Mouse (Mus musculus) brain, embryonic 18.5 days (tissue): ENCODE data around the gene Lctl.

ENCODE experiments used
- DNase-seq: peaks from one replicate; pipeline ENCODE4 v3.0.0-alpha.2; 2012; ENCODE audit warnings: low read depth, low spot score

Gene Lctl

DNA sequence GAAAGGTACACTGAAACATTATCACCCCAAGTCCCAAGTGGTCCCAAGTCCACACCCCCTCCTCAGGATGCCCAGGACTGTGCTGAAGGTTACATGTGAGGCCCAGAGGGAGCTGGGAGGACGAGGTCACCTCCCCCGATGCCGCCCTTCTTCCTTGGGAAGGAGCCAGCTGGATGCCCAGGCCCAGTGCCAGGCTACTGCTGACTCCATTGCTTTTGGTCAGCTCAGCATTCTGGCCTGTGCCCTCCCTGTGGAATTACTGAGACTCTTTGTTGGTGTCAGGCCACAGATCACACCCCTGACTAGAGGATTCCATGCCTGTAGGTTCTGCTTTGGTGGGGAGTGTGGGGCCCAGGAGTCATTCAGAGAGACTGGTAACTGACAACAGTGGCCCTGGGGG, at the start of gene Lctl:
Gene Lctl (plus strand): TSS at position 272 of the 400 bp plus-strand sequence.
- no peak for DNase-seq

DNA sequence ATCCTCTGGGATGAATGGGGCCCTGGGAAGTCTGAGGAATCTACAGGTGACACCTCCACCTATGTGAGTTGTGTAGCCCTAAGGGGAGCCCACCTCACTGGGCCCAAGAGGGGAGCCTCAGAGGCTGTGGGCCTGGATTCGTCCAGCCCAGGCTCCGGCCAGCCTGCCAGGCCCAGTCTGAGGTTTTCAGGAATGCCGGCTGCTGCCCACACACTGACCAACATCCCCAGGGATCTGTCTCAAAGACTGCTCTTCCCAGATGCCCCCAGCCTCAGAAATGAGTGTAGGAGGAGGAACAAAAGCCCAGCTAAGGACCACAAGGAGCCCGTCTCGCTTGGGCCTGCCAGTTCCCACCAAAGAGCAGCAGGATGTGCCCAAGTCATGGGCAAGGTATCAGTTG, 49.2 kb upstream of the Lctl start:
- no peak for DNase-seq

DNA sequence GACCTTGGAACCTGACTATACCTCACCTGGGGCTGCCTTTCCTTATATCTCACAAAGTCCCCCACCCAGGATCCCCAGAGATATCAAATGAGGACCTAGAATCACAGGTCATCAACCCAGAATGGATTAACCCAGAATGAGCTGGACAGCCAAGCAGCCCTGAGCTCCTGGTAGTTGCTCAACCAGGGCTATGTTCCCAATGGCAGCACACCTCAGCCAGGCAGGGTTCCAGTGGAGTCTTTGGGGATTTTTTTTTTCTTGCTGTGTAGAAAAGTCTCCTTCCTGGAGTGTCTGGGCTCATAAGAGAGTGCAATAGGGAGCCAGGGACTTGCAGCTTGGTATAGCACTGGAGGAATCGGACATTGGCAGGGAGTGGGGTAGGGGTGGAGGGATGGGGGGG, 48.4 kb upstream of the Lctl start:
- no peak for DNase-seq

DNA sequence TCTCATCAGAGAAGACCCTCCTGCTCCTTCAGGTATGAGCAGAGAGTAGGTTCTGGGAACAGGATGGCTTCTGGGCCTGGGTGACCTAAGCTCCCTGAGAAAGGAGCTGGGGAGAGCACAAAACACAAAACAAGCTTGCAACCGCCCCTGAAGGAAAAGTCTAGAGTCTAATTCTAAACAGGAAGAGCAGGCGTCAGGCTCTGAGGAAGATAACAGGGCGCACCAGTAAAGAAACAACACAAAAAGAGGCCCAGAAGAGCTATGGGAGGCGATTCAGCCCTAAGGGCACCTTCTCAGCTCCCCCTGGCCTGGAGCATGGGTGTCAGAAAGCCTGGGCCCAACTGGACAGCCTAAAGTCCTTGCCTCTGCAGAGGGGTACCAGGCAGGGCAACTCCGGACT, 47.8 kb upstream of the Lctl start:
- no peak for DNase-seq

- no peak for DNase-seq
These were observed 46.3 kb upstream of the Lctl start for GRCm38 (mm10) chr9:64070674-64071073.

DNA sequence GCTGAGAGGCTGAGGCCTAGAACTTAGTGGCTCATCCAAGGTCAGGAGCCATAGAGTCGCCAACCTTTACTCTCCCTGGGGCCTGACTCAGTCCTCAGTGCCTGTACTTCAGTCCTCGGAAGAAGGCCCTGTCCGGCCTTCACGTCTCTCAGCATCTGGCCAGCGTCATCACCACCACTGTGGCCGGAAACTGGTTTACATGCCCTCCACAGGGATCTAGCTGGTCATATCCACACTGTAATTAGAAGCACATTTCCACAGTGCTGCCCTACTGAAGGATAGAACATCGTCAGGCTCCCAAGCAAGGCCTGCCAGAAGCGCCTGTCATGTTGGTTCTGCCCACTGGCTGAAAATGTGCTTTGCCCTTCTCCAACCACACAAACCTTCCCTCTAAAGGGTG, 42.1 kb upstream of the Lctl start:
- DNase-seq, result no peak

DNA sequence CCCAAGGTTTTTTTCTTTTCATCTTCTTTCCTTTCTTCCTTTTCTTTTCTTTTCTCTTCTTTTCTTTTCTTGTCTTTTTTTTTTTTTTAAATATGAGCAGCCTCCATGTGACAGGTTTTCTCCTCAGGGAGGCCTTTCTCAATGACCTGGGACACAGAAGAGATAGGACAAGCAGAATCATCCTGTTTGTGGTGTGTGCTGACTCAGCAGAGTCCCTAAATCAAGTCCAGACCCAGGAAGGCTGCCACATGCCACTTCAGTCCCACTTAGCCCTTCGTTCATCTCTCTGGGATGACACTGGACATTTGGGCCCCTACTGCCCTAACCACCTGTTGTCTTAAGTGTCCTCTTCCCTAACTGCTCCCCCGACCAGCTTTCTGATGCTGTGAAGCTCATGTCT, 40.5 kb upstream of the Lctl start:
- DNase-seq, result no peak

- DNase-seq, result no peak
These were observed 38.6 kb upstream of the Lctl start for GRCm38 (mm10) chr9:64078386-64078792.

DNA sequence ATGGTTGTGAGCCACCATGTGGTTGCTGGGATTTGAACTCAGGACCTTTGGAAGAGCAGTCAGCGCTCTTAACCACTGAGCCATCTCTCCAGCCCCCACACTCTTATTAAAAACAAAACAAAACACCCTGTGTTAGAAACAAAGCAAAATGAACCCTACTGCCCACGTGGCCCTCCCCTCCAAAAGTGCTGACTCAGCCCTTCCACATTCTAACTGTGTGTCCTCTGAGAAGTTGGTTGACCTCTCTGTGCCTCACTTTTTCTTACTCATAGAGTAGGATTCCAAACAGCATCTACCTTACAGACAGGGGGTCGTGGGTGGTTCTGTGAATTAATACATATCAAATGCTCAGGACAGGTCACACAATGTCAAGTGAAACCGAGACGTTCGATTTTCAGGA, 37.0 kb upstream of the Lctl start:
- DNase-seq, result no peak

- no peak for DNase-seq
These were observed 32.7 kb upstream of the Lctl start for GRCm38 (mm10) chr9:64084231-64084630.

DNA sequence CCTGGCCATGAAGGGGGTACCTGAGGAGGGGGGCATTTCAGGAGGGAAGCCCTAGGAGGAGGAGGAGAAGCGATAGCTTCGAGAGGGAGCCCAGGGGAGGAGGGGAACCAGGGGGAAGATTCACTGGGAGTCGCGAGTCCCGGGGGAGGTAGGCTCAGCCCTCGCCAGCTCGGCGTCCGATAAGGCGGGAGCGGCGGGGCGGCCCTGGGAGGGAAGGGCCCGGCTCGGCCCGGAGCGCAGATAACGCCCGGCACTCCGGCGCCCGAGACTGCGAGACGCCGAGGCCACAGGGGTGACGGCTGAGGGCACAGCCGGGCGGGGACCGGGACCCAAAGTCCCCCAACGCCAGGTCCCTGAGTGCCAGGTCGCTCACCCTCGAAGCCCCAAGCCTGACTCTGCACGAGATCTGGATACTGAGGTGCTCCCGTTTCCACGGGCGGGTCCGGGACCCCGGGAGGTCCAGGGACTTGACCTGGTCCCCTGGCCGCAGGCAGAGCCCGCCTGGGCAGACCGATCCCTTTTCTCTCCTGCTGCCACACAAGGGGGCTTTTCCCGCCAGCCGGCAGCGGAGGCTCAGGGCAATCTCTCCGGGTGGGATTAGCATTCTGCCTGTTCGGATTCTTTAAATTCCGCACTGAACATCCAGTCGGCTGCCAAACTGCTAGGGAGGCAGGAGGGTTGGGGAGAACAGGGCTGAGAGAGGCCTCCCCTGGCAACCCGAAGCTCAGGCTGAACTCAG, 32.1 kb upstream of the Lctl start:
- DNase-seq, result no peak

GRCm38 (mm10) chr9:64085976-64086375, 31.0 kb upstream of the Lctl start:
- no peak for DNase-seq

DNA sequence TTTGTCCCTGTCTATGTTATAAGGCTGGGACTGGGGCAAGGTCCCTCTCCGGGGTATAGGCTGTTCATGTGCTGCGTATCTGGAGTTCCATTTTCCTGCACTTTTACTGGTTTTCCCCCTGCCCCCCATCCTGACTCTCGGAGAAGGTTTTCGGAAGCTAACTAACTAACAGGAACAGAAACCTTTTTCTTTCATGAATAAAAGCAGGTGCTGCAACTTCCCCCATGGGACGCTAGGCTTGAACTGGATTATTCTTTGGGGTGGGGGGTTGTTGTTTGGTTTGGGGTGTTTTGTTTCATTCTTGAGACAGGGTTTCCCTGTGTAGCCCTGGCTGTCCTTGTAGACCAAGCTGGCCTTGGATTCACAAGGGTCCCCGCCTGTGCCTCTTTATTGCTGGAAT, 30.4 kb upstream of the Lctl start:
- no peak for DNase-seq

DNA sequence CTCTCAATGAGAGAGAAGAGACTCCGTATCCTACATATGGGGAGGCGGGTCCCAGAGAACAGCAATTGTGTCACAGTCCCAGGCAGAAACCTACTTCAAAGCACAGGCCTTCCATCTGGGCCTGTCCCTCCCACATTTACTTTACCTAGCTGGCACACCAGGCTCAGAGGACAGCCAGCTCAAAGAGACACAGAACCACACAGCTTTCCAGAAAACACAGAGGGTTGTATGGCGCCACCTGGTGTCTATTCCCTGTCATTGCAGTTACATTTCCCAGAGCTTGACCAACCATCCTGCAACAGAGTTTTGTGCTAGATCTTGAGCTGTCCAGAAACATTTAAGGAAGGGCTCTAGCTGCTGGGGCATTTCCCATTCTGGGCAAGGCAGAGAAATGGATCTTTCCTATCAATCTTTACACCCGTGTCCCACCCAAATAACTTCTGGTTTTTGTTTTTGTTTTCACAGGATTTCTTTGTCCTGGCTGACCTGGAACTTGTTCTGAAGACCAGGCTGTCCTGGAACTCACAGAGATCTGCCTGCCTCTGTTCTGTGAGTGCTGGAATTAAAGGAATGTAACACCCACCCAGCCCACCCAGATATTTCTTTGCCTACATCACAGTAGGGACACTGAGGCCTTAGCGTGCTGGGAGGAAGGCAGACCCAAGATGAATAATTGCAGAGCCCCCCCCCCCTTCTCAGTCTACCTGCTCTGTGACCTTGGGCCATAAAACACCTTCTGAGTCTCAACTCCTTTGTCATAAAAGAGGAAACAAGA, 29.3 kb upstream of the Lctl start:
- DNase-seq, result peak; percentile 26

DNA sequence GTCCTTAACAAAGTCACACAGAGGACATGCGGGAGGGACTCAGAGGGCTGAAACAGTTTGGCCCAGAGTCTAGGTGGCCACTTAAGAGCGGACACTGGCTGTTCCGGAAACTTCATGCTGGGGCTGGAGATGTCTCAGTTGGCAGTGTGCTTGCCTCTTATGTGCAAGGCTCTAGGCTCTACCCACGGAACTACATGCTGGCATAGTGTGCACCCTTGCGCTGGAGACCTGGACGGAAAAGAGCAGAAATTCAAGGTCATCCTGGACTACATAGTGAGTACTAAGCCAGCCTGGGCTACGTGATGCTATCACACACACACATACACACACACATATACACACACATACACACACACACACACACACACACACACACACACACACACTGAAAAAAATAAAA, 28.6 kb upstream of the Lctl start:
- no peak for DNase-seq

DNA sequence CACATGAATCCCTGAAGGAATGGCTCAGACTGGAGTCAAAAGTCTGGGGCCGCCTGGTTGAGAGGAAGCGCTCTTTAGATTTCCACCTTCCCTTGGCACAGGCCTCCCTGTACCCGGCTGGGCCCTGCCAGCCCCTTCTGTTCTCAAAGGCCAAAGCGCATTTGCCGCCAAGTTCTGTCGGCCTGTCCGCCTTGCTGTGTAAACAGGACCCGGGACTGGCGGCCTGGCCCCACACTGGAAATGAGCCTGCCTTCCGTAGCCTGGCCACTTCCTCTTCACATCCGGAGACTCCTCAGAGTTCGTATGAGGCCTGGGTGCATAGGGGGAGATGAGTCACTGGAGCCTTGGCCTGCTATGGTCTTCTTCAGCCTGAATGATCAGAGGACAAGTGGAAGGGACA, 27.9 kb upstream of the Lctl start:
- DNase-seq, result no peak

DNA sequence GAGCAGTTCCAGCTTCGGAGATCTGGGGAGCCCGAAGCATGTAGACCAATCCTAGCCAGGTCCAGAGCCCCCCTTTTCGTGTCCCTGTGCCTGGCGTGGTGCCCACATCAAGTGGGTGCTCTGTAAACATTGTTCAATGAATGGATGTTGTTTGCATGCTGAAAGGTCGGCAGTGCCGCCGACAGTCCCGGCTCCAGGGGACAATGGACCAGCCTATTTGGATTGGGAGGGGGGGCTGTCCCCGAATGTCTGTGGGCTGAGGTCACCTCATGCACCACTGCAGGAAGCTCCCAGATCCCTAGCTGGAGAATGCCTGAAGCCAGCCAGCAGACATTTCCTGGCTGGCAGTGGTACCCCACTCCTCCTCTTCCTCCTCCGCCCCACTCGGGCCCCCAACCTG, 22.9 kb upstream of the Lctl start:
- no peak for DNase-seq

DNA sequence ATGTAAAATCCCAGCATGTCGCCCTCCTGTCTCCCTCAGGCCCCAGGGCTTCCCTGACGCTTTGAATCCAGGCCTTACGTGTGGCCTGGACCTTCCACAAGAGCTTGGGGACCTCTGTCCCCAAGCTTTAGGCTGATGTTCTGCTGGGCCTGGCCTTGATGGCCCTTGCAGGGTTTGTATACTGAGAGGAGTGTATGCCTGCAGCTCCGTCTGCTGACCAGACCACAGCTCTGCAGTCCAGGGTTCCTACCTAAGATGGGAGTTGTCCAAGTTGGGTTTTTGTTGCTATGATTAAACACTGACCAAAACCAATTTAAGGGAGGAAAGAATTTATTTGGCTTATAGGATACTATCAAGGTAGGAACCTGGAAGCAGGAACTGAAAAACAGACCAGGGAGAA, 18.7 kb upstream of the Lctl start:
- no peak for DNase-seq

DNA sequence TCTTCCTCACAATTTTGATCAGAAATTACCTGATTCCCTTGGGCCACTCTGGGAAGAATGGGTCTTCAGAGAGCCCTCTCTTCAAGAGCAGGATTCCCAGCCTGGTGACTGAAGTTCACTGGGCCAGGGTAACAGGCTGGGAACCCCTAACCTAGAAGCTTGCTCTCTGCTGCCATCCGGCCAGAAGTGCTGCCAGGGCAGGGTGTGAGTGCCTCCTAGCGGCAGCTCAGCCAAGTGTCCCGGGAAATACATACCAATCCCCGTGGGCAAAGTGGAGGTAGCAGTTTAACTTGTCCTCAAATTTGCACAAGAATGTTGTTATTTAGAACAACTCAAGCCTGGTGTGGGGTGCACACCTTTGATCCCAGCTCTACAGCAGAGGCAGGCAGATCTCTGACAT, 16.5 kb upstream of the Lctl start:
- no peak for DNase-seq

DNA sequence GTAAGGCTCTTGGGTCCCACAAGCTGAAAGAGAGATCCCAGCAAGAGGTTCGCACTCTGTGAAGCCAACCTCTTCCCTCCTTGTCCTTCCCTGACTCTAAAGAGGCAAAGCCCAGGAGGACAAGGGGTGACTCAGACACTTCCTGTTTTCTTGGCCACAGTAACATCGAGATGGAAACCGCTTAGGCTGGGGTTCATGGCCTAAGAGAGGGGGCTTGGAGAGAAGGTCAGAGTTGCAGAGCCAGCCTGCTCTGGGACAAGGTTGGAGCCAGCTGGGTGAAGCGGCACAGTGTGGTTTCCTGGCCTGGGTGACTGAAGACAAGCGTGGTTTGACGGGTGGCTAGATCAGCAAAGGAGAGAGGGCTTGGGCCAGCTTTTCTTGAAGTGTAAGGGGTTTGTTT, 11.6 kb upstream of the Lctl start:
- DNase-seq, result no peak

GRCm38 (mm10) chr9:64110502-64110901, 6.4 kb upstream of the Lctl start:
- DNase-seq, result no peak

DNA sequence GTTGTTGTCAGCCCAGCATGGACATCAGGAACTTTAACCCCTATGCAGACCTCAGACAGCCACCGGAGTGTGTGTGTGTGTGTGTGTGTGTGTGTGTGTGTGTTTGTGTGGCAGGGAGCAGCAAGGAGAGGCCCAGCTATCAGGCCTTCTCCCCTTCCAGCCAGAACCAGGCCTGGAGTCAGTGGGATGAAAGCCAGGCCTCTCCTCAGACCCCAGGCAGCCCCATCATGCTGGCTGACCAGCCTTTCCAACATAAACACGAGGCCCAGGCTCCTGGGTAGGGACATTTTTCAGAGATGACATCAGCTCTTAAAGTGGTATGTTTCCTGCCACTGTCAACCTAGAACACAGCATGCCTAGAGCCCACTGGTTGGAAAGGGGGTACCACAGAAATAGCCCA, 2.3 kb upstream of the Lctl start:
- DNase-seq, result no peak

DNA sequence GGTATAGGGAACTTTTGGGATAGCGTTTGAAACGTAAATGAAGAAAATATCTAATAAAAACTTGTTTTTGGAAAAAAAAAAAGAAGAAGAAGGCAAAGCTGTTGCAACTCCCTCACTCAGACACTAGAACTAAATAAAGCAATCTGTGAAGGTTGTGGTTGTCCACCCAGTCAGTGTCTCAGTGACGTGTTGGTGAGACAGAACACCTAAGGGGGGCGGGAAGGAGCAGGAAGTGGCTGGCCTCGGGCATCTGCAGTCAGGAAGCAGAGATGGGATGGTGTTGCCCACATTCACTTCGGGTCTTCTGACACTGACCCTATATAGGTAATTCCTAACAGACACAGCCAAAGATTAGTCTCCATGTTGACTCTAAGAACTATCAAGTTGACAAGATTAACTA, 1.2 kb upstream of the Lctl start:
- no peak for DNase-seq
